Comparison of ENCODE assay signal across 8 mouse cellular contexts in the genomic region with DNA sequence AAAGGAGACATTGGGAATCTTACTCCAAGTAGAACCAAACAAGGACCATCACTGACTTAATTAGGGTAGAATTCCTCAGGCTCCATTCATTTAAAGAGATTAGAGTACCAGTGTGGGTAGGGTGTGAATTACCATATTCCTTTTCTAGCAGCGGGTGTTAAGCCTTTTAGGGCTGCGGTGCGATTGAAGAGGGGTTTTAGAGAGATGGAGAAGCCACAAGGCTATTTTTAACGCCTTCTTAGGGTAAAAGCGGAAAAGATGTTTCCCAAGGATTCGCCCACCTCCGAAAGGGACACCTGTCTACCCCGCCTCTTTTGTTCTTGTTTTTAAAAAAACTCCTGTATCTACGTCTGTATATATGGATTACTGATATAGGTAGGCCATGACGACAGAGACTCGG. TPM values are rescaled to one million over a fixed set of nuclear protein-coding genes. Genes with fewer than 3 reads are reported as not detected.
DNase-seq lines count a peak whose midpoint lies in the region; ATAC-seq and TF ChIP-seq lines count a peak whose summit lies in the region.

No protein-coding gene starts in this region.

- no peaks in the 10 kb centered on the region for H3K9me3 ChIP-seq in intestine, postnatal 0 days (ENCODE audit: control insufficient read depth)

- H3K27ac ChIP-seq in intestine, postnatal 0 days (ENCODE audit: low read depth, low read length), result no peak overlapping the region
- no peak overlapping the region for H3K27ac ChIP-seq in small intestine, adult 2 months (ENCODE audit: insufficient read depth, low read depth, low read length)

- peak overlapping the region; percentile 79 for H3K4me2 ChIP-seq in intestine, postnatal 0 days (replicated peaks; ENCODE audit: low read depth)

- no peak for TF ChIP-seq CTCF in intestine, postnatal 0 days (IDR thresholded peaks at IDR 0.05; ENCODE audit: low read depth)
- TF ChIP-seq CTCF in small intestine, adult 2 months (IDR thresholded peaks at IDR 0.05; ENCODE audit: extremely low read depth, insufficient read length, insufficient replicate concordance, low read depth, low read length), result no peak

- DNase-seq in cerebellum, adult 9-11 months, result peak; percentile 7
- no peak for DNase-seq in cerebellum, postnatal 14 days
- DNase-seq in right cerebral cortex, adult 2 months (ENCODE audit: low spot score in 2 of 2), result peak; percentile 11 to 19
- DNase-seq in right cerebral cortex, postnatal 10 days (ENCODE audit: low spot score in 2 of 2), result no peak
- DNase-seq in adrenal gland, postnatal 36 days, result no peak

- peaks cover 20% of the 10 kb centered on the region; the same call in 1 of the 2 replicates for H3K36me3 ChIP-seq in intestine, postnatal 0 days (ENCODE audit: control insufficient read depth, insufficient read depth)
- H3K36me3 ChIP-seq in small intestine, adult 2 months (ENCODE audit: control insufficient read depth, insufficient read depth, low read length), result peaks cover 13% of the 10 kb centered on the region

- no peaks in the 10 kb centered on the region for H3K27me3 ChIP-seq in intestine, postnatal 0 days (replicated peaks; ENCODE audit: control insufficient read depth, insufficient read depth, low read length)
- H3K27me3 ChIP-seq in small intestine, adult 2 months (ENCODE audit: control insufficient read depth, insufficient read depth, low read length), result no peaks in the 10 kb centered on the region

- H3K4me1 ChIP-seq in intestine, postnatal 0 days (replicated peaks; ENCODE audit: control insufficient read depth, insufficient read depth, low read length), result no peaks in the 10 kb centered on the region
- peaks cover 7% of the 10 kb centered on the region; the same call in 1 of the 2 replicates for H3K4me1 ChIP-seq in small intestine, adult 2 months (ENCODE audit: control insufficient read depth, insufficient read depth, insufficient read length, low read length)

- peak overlapping the region; percentile 98 for H3K4me3 ChIP-seq in intestine, postnatal 0 days (ENCODE audit: low read depth, low read length)
- peak overlapping the region; percentile 34 for H3K4me3 ChIP-seq in small intestine, adult 2 months (ENCODE audit: low read depth, low read length)

- no peak for ATAC-seq in intestine, postnatal 0 days
- no peak for ATAC-seq in cerebellum, adult (ENCODE audit: insufficient number of reproducible peaks, low FRiP score, low TSS enrichment)

- peak overlapping the region; percentile 98 for H3K9ac ChIP-seq in intestine, postnatal 0 days (ENCODE audit: low read depth, low read length)

- whole genome bisulfite sequencing in intestine, postnatal 0 days, result 2% methylated on average over 11 of the region's 11 CpGs
- WGBS in small intestine, adult 2 months, result 3% methylated on average over 11 of the region's 11 CpGs

- no peak for TF ChIP-seq POLR2A in small intestine, adult 2 months (IDR thresholded peaks at IDR 0.05; ENCODE audit: low read depth, low read length)

RNA-seq across cellular contexts. Expression of gene Zcrb1, which starts 0.9 kb away (rescaled TPM):
- polyA plus RNA-seq in intestine, postnatal 0 days (2015; fragmentation: Nextera tagmentation; extraction: Ambion mirVana), result 99.5 and 102 TPM in 2 replicates
- 4.7 and 14.2 TPM in 2 replicates for polyA plus RNA-seq in small intestine, adult 2 months (2012; rRNA removed)
- 10 to 100 TPM; 77.8 to 85.7 TPM for total RNA-seq in adrenal gland, postnatal 36 days (2021)

RNA-seq across cellular contexts. Expression of gene Pphln1, which starts 0.9 kb away (rescaled TPM):
- 17.7 and 18.1 TPM in 2 replicates for polyA plus RNA-seq in intestine, postnatal 0 days (2015; fragmentation: Nextera tagmentation; extraction: Ambion mirVana)
- polyA plus RNA-seq in small intestine, adult 2 months (2012; rRNA removed), result 2.3 TPM in 2 replicates
- total RNA-seq in adrenal gland, postnatal 36 days (2021), result 10 to 100 TPM; 36.9 to 37.4 TPM

Comparison
In these comparisons a context has a peak if more than half of its experiments do, and no peak if none do; other contexts are left out.
1. DNase-seq: peak in cerebellum, adult 9-11 months (single experiment) and right cerebral cortex, adult 2 months (2 of 2); none in cerebellum, postnatal 14 days (0 of 2), right cerebral cortex, postnatal 10 days (0 of 2) and adrenal gland, postnatal 36 days (0 of 2).